Mouse (Mus musculus): ENCODE measurements at regions not wholly inside any gene's neighbourhood (a gene's known extent, or its start where the extent isn't known, plus 50 kb on each side); places are given as distances from the start of the nearest gene placed in this dataset.

GRCm38 (mm10) chr2:137231161-137231560 lies 114.7 kb upstream of the Jag1 start:
- Histone ChIP-seq H3K9me3 (replicated peaks) (no peaks in the 10 kb centered on the region), H3K4me3 (replicated peaks) (no peak overlapping the region), H3K4me1 (replicated peaks) (no peaks in the 10 kb centered on the region), H3K36me3 (replicated peaks) (no peaks in the 10 kb centered on the region), H3K9ac (no peak overlapping the region), H3K27me3 (no peaks in the 10 kb centered on the region), H3K27ac (replicated peaks) (no peak overlapping the region), H3K4me2 (no peak overlapping the region)
- ATAC-seq (ENCODE audit: insufficient read depth), result no peak

- Histone ChIP-seq H3K9ac (no peak overlapping the region), H3K36me3 (replicated peaks) (no peaks in the 10 kb centered on the region), H3K4me2 (no peak overlapping the region), H3K4me3 (replicated peaks) (no peak overlapping the region), H3K27ac (replicated peaks) (no peak overlapping the region), H3K4me1 (replicated peaks) (no peaks in the 10 kb centered on the region), H3K27me3 (no peaks in the 10 kb centered on the region), H3K9me3 (replicated peaks) (no peaks in the 10 kb centered on the region)
- WGBS (ENCODE audit: insufficient replicate concordance), result 48% methylated on average over 1 of the region's 1 CpGs
- ATAC-seq (ENCODE audit: insufficient read depth), result no peak
Observed at GRCm38 (mm10) chr2:137229422-137230069, 113.1 kb upstream of the Jag1 start.

- Histone ChIP-seq H3K36me3 (replicated peaks) (no peaks in the 10 kb centered on the region), H3K4me1 (replicated peaks) (no peaks in the 10 kb centered on the region), H3K9ac (no peak overlapping the region), H3K9me3 (replicated peaks) (no peaks in the 10 kb centered on the region), H3K27ac (replicated peaks) (no peak overlapping the region), H3K4me2 (no peak overlapping the region), H3K27me3 (no peaks in the 10 kb centered on the region), H3K4me3 (replicated peaks) (no peak overlapping the region)
- WGBS (ENCODE audit: insufficient replicate concordance), result 55% methylated on average over 4 of the region's 4 CpGs
- no peak for ATAC-seq (ENCODE audit: insufficient read depth)
Observed at GRCm38 (mm10) chr2:137227495-137227894, 111.1 kb upstream of the Jag1 start.

GRCm38 (mm10) chr2:137224702-137225552 lies 108.5 kb upstream of the Jag1 start:
- no peaks in the 10 kb centered on the region for H3K4me1 ChIP-seq (replicated peaks)
- no peak overlapping the region for H3K4me2 ChIP-seq
- 66% methylated on average over 10 of the region's 10 CpGs for WGBS (ENCODE audit: insufficient replicate concordance)
- H3K4me3 ChIP-seq (replicated peaks), result no peak overlapping the region
- no peak overlapping the region for H3K9ac ChIP-seq
- ATAC-seq (ENCODE audit: insufficient read depth), result no peak
- no peaks in the 10 kb centered on the region for H3K9me3 ChIP-seq (replicated peaks)
- no peak overlapping the region for H3K27ac ChIP-seq (replicated peaks)
- no peaks in the 10 kb centered on the region for H3K27me3 ChIP-seq
- H3K36me3 ChIP-seq (replicated peaks), result no peaks in the 10 kb centered on the region

- Histone ChIP-seq H3K9me3 (replicated peaks) (no peaks in the 10 kb centered on the region), H3K36me3 (replicated peaks) (no peaks in the 10 kb centered on the region), H3K9ac (no peak overlapping the region), H3K27me3 (no peaks in the 10 kb centered on the region), H3K4me2 (no peak overlapping the region), H3K4me3 (replicated peaks) (no peak overlapping the region), H3K27ac (replicated peaks) (no peak overlapping the region), H3K4me1 (replicated peaks) (no peaks in the 10 kb centered on the region)
- no peak for ATAC-seq (ENCODE audit: insufficient read depth)
- 46% methylated on average over 7 of the region's 7 CpGs for WGBS (ENCODE audit: insufficient replicate concordance)
Observed at GRCm38 (mm10) chr2:137215697-137216096, 99.3 kb upstream of the Jag1 start.

GRCm38 (mm10) chr2:137207846-137208245 lies 91.4 kb upstream of the Jag1 start:
- Histone ChIP-seq H3K36me3 (replicated peaks) (no peaks in the 10 kb centered on the region), H3K4me2 (no peak overlapping the region), H3K27ac (replicated peaks) (no peak overlapping the region), H3K27me3 (no peaks in the 10 kb centered on the region), H3K9me3 (replicated peaks) (no peaks in the 10 kb centered on the region), H3K4me3 (replicated peaks) (no peak overlapping the region), H3K4me1 (replicated peaks) (no peaks in the 10 kb centered on the region), H3K9ac (no peak overlapping the region)
- 48% methylated on average over 2 of the region's 2 CpGs for WGBS (ENCODE audit: insufficient replicate concordance)
- no peak for ATAC-seq (ENCODE audit: insufficient read depth)

GRCm38 (mm10) chr2:137204274-137204850 lies 87.9 kb upstream of the Jag1 start:
- Histone ChIP-seq H3K4me2 (no peak overlapping the region), H3K4me3 (replicated peaks) (no peak overlapping the region), H3K36me3 (replicated peaks) (no peaks in the 10 kb centered on the region), H3K27ac (replicated peaks) (no peak overlapping the region), H3K27me3 (no peaks in the 10 kb centered on the region), H3K9ac (no peak overlapping the region), H3K4me1 (replicated peaks) (no peaks in the 10 kb centered on the region), H3K9me3 (replicated peaks) (no peaks in the 10 kb centered on the region)
- ATAC-seq (ENCODE audit: insufficient read depth), result no peak
- 57% methylated on average over 6 of the region's 6 CpGs for WGBS (ENCODE audit: insufficient replicate concordance)

- Histone ChIP-seq H3K4me1 (replicated peaks) (no peaks in the 10 kb centered on the region), H3K36me3 (replicated peaks) (no peaks in the 10 kb centered on the region), H3K9me3 (replicated peaks) (no peaks in the 10 kb centered on the region), H3K4me2 (no peak overlapping the region), H3K4me3 (replicated peaks) (no peak overlapping the region), H3K9ac (no peak overlapping the region), H3K27ac (replicated peaks) (no peak overlapping the region), H3K27me3 (no peaks in the 10 kb centered on the region)
- WGBS (ENCODE audit: insufficient replicate concordance), result 61% methylated on average over 4 of the region's 4 CpGs
- no peak for ATAC-seq (ENCODE audit: insufficient read depth)
Observed at GRCm38 (mm10) chr2:137200101-137200500, 83.7 kb upstream of the Jag1 start.

GRCm38 (mm10) chr2:137192183-137192582 lies 75.7 kb upstream of the Jag1 start:
- no peak overlapping the region for H3K9ac ChIP-seq
- no peak overlapping the region for H3K4me3 ChIP-seq (replicated peaks)
- no peaks in the 10 kb centered on the region for H3K27me3 ChIP-seq
- 18% methylated on average over 7 of the region's 7 CpGs for WGBS (ENCODE audit: insufficient replicate concordance)
- no peak overlapping the region for H3K27ac ChIP-seq (replicated peaks)
- no peaks in the 10 kb centered on the region for H3K9me3 ChIP-seq (replicated peaks)
- H3K4me1 ChIP-seq (replicated peaks), result no peaks in the 10 kb centered on the region
- ATAC-seq (ENCODE audit: insufficient read depth), result no peak
- H3K36me3 ChIP-seq (replicated peaks), result no peaks in the 10 kb centered on the region
- no peak overlapping the region for H3K4me2 ChIP-seq

GRCm38 (mm10) chr2:137169176-137169575 lies 52.7 kb upstream of the Jag1 start:
- no peak overlapping the region for H3K4me2 ChIP-seq
- H3K36me3 ChIP-seq (replicated peaks), result no peaks in the 10 kb centered on the region
- 73% methylated on average over 1 of the region's 1 CpGs for WGBS (ENCODE audit: insufficient replicate concordance)
- no peak overlapping the region for H3K9ac ChIP-seq
- no peak overlapping the region for H3K4me3 ChIP-seq (replicated peaks)
- no peaks in the 10 kb centered on the region for H3K4me1 ChIP-seq (replicated peaks)
- no peak overlapping the region for H3K27ac ChIP-seq (replicated peaks)
- H3K27me3 ChIP-seq, result no peaks in the 10 kb centered on the region
- H3K9me3 ChIP-seq (replicated peaks), result no peaks in the 10 kb centered on the region
- ATAC-seq (ENCODE audit: insufficient read depth), result no peak

- no peak for ATAC-seq (ENCODE audit: insufficient read depth)
- H3K9me3 ChIP-seq (replicated peaks), result no peaks in the 10 kb centered on the region
- no peak overlapping the region for H3K27ac ChIP-seq (replicated peaks)
- no peaks in the 10 kb centered on the region for H3K27me3 ChIP-seq
- no peak overlapping the region for H3K4me2 ChIP-seq
- H3K9ac ChIP-seq, result no peak overlapping the region
- H3K36me3 ChIP-seq (replicated peaks), result no peaks in the 10 kb centered on the region
- no peak overlapping the region for H3K4me3 ChIP-seq (replicated peaks)
- WGBS (ENCODE audit: insufficient replicate concordance), result 66% methylated on average over 3 of the region's 3 CpGs
- H3K4me1 ChIP-seq (replicated peaks), result no peaks in the 10 kb centered on the region
Observed at GRCm38 (mm10) chr2:137168626-137169025, 52.2 kb upstream of the Jag1 start.
